Mouse (Mus musculus) ES-CJ7 (cell line): Measurements from ENCODE around the gene Sarnp.
"Not testable (repeated sequence)": the region's sequence is repeated elsewhere in the genome, so short reads cannot be mapped to it uniquely, and the experiment has no call there.

Source experiments
- DNase-seq: peaks from one replicate; pipeline ENCODE4 v3.0.0; 2011; ENCODE audit warnings: low read depth, low spot score

Gene Sarnp

DNA sequence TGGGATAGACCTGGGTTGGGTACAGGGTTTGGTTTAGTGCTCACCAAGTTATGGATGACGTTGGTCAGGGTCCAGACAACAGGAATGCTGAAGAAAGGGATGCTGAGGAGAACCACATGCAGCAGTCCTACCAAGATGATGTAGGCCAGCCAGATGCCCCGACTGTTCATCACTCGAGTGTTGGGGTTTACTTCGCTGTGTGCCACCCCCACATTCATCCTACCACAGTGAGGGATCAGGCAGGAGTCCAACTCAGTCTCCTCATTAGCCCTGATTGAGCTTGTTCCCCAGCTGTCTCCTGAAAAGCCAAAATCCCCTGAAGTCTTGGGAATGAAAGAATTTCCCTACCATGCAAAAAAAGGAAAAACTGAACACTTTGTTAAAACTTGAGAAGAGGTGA, 3.1 kb downstream of the Sarnp start:
- DNase-seq, result no peak

DNA sequence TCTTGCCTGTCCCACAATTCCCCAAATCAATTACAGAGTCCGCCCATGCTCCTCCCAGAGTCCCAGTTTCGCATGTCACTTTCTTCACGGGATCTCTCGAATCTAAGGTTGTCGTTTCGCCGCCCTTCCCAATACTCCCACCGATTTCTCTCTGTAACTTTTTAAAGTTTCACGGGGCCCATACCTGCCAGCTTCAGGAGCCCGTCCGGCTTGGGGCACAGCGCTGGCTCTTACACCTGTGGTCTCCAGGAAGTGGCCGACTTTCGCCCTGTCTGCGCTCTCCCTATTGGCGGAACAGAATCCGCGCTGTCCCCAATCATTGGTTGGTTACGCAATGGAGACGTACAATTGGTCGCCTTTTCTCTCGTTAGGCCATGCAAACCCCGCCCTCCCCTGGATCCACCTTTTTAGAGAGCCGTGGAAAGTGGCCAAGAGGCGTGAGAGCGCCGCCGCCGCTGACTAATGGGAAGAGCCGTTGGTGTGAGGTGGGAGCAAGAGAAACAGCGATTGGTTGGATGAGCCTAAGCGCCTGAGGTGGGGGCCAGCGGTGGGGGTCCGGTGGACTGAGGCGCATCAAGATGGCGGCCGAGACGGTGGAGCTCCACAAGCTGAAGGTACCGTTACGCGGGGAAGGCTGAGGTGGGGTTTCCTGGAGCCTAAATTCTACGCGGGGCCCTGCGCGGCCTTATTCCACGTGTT, 4.4 kb downstream of the Sarnp start, which contains the start of gene Ormdl2:
Gene Ormdl2 (minus strand): TSS at position 288 of the 699 bp plus-strand sequence.
- DNase-seq, result peak; percentile 100

DNA sequence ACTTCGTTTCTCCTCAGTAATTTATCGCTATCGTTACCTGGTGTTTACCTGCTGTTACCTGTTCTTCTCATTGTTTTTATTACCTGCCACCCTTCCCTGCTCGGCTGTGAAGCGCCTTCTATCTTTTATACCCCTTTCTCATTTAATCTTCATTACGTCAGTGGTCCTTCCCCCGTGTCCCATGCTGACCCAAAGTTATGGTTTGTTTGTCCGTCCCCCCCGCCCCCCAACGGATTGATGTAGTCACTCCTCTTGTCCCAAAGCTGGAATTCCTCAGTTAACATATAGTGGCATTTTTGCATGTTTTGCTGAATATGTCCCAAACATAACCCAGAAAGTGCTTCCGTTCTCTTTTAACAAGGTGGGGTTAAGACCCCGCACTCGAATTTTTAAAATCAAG, 5.0 kb downstream of the Sarnp start:
- DNase-seq, result no peak

DNA sequence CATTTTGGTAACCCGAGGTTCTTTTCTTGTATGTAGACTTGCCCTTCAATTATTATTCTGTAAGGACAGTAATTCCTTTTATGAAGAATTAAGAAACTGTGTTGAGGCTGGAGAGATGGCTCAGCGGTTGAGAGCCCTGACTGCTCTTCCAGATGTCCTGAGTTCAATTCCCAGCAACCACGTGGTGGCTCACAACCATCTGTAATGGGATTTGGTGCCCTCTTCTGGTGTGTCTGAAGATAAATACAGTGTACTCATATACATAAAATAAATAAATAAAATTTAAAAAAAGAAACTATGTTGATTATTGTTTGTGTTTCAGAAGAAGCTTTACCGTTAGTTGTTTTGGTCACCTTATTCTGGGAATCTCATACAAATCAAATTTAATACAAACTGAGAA, 6.0 kb downstream of the Sarnp start:
- not testable (repeated sequence) for DNase-seq

DNA sequence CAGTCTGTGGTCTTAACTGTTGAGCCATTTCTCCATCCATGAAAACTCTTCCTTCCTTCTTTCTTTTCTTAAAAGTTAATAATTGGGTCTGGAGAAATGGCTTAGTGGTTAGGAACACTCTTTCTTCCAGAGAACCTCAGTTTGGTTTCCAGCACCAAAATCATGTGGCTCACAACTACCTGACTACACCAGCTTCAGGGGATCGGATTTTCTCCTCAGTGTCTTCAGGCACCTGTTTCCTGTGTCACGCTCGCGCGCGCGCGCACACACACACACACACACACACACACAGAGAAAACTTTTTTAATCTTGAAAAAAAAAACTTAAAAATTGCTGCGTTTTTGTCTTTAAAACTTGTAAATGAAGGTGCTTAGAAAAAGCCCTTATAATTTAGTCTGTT, 6.7 kb downstream of the Sarnp start:
- DNase-seq, result no peak

DNA sequence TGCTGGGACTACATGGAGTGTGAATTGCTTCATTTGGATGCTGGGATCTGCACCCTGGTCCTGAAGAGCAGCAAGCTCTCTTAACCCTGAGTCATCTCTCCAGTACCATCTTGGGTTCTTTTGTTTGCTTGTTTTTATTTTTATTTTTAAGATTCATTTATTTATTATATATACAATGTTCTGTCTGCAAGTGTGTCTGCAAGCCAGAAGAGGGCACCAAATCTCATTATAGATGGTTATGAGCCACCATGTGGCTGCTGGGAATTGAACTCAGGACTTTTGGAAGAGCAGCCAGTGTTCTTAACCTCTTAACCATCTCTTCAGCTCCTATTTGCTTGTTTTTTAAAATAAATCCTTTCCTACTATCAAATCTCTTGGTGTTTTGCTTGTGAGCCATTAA, 20.3 kb downstream of the Sarnp start:
- DNase-seq, result no peak

DNA sequence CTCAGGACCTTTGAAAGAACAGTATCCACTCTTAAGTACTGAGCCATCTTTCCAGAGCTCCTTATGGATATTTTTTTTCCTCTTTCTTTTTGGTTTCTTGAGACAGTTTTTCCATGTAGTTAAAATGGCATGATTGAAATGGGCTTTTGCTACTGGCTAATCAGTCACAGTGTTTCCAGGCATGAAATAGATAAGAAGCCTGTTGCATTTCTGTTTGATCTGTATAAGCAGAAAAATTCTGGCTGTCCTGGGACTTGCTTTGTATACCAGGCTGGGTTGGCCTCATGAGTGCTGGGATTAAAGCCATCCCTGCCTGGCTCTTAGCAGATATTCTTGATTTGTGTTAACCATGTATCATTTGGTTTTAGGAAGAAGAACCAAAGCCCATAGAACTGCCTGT, 22.3 kb downstream of the Sarnp start:
- DNase-seq, result no peak

DNA sequence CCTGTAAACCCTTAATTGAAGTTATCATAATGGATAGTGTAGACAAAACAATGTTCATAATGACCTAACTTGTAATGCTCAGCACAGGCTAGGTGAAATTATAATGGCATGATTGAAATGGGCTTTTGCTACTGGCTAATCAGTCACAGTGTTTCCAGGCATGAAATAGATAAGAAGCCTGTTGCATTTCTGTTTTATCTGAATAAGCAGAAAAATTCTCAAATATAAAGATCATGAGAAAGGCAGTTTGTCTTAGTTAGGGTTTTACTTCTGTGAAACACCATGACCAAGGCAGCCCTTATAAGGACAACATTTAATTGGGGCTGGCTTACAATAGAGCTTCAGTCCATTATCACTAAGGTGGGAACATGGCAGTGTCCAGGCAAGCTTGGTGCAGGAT, 23.5 kb downstream of the Sarnp start:
- no peak for DNase-seq

DNA sequence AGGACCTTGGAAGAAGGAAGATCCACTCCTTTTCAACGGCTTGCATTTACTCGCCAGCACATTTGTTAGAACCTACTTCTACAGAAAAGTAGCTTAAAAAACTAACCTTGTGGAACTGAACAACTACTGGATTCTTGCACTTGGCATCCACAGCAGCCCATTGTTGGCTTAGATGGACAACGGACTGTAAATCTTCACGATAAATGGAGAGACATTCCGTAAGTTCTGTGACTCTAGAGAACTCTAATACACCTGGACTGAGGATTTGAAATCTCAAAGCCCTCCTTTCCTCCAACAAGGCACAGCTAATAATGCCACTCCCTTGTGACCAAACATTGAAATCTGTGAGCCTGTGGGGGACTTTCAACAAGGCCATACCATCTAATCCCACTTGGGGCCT, 26.1 kb downstream of the Sarnp start:
- DNase-seq, result no peak

DNA sequence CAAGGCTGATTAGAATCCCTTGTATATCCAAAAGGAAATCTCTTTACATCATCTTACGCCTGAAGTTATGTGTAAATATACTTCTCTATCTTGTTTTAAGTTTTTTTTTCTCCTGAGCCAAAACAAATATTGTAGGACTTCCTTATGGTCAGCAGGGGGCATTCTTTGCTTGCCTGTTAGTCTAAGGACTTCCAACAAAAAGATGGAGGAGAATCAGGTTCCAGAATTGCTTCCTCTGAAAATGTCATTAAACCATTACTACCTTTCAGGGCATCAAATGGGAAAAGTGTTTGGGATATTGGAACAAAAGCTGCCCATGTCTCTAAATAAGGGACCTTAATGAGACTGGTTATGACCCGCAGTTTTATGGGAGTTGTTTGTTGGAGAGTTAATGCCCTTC, 28.4 kb downstream of the Sarnp start:
- DNase-seq, result peak; percentile 30

DNA sequence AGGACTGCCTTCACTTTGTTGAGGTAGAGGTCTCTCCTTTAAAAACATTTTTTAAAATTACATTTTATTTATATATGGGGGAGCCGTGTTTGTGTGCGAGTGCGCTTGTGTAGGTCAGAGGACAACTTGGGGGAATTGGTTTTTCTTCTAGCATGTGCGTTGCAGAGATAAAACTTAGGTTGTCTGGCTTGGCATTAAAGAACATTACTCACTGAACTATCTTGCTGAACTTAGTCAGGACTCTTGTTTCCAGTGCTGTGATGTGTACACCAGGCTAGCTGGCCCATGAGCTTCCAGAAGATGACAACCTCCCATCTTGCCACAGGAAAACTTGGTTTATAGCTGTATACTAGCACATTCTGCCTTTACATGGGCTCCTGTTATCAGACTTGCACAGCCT, 29.5 kb downstream of the Sarnp start:
- DNase-seq, result no peak

DNA sequence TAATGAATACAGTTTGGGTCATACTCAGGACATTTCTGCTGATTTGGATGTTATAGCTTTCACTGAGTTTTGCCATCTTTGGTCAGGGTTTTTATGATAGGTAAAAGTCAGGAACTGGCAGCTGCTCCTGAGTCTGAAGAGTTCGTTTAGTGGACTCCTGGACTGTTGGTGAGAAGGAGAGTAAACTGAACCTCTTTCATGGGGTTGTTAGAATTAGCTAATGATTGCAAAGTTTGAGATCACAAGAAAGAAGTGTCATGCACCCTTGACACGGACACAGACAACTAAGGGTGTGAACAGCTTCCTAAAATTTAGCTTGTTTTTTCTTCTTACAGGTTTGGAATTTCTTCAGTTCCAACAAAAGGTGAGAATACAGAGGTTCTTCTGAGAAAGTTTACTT, 31.3 kb downstream of the Sarnp start:
- no peak for DNase-seq

DNA sequence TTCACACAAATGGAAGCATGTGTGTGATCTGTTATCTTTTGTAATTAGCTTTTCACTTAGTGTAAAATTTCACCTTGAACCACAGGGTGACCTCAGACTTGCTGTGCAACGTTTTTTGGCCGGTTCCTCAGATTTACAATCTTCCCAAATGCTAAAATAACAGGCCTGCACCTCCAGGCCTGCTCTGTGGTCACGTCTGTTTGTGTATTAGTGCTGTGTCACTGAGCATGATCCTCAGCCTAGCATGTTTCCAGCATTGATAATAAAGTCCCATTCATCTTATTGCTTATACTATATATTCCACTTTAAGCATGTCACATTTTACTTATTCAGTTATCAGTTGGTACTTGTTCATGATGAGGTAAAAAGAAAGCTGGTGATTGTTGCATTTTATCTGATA, 33.2 kb downstream of the Sarnp start:
- DNase-seq, result no peak

DNA sequence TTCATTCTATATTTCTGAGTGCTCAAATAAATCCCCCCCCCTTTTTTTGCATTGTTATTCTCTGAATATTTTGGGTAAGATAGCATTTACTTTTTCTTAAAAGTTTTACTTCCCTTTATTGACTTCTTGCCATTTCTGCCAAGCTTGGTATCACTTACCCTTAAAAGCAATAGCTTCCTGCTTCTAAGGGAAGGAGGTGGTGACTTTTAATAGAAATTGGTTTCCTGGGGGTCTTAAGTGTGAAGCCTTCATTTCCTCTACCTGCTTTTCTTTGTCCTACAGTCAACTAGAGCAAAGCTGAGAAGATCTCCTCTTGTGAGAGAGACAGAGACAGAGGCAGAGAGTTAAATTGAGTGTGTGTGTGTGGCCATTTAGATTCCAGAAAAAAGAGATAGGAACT, 44.0 kb downstream of the Sarnp start:
- no peak for DNase-seq

DNA sequence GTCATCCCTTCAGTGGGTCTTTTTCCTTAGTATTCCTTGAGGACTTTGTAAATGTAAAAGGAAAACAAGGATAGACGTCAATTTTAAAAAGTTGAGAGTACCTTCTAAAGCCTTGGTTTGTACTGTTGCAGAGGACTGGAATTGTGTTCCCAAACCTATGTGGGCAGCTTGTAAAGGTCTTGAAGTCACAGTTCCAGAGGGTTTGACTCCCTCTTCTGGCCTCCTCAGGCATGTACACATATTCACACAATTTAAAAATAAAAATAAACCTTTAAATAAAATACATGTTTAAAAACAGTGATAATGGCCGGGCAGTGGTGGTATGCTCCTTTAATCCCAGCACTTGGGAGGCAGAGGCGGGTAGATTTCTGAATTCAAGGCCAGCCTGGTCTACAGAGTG, 48.9 kb downstream of the Sarnp start:
- DNase-seq, result peak; percentile 26

DNA sequence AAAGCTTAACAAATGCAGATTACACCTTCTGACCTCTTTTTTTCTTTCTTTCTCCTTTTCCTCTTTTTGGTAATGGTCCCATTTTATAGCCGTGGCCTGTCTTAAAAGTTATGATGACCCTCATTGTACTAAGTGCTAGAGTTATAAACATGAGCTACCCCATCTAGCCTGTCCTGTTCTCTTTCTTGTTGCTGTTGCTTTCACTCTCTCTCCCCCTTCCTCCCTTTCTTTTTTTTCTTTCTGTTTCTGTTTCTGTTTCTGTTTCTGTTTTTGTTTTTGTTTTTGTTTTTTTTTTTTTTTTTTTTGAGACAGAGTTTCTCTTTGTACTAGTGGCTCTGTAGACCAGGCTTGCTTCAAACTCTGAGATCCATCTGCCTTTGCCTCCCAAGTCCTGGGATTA, 49.4 kb downstream of the Sarnp start:
- no peak for DNase-seq

DNA sequence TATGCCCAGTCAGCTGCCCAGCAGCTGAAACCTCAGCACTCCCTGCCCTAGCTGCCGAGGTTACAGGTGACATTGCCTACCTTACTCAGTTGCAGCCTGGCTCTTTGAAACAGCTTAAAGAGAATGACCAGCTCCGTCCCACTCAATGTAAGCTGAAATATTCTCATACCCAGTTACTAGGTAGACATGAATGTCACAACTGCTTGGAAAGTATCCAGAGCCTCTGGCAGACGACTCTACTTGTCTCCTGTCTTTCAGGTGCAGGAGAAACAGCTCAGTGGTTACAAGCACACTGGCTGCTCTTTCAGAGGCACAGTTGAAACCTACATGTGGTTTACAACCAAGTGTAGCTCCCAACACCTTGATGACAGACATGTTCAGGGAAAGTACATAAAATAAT, 53.2 kb downstream of the Sarnp start:
- no peak for DNase-seq

DNA sequence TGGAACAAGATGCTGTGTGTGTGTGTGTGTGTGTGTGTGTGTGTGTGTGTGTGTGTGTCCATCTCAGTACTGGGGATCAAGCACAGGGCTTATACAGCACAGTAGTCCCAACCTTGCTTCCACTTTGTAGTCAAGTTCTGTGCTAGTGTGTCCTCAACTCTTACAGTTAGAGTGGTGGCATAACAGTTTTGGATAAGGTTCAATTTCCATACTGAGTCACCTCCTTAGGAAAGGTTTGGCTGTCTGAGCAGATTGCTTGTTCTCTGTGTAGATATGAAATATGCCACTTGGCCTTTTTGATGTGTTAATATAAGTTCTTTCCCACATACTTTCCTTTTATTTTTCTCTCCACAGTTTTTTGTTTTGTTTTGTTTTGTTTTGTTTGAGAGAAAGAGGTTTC, 61.2 kb downstream of the Sarnp start:
- DNase-seq, result no peak

DNA sequence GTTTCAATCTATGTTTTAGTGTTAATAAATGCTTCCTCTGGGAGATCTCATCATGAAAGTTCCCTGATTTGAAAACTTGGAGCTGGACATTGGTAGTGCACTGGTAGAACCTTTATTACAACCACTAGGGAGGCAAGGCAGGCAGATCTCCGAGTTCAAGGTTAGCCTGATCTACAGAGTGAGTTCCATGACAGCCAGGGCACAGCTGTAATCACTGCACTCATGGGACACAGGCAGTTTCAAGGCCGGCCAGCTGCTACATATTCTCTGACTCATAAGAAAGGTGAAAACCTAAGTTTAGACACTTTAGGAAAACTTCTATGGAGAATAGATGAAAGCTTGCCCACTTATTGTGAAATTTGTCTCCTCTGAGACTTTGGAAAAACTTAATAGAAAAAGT, 61.7 kb downstream of the Sarnp start:
- no peak for DNase-seq

DNA sequence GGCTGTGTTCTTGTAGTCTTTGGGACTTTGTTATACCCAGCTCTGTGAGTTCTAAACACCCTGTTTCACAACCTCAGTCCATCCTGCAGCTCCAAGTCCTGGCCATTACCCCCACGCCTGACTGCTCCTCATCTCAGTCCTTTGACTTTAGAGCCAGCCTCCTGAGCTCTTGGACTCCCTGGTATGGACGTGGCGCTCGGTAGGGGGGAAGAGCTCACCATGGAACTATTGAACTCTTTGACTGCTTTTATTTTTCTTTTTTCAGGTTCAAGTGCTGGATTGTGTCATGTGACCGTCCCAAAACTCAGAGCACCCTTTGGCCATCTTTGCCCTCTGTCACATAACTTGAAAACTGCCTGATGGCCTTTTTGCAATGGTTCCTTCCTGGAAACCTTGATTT, 64.9 kb downstream of the Sarnp start:
- DNase-seq, result no peak

DNA sequence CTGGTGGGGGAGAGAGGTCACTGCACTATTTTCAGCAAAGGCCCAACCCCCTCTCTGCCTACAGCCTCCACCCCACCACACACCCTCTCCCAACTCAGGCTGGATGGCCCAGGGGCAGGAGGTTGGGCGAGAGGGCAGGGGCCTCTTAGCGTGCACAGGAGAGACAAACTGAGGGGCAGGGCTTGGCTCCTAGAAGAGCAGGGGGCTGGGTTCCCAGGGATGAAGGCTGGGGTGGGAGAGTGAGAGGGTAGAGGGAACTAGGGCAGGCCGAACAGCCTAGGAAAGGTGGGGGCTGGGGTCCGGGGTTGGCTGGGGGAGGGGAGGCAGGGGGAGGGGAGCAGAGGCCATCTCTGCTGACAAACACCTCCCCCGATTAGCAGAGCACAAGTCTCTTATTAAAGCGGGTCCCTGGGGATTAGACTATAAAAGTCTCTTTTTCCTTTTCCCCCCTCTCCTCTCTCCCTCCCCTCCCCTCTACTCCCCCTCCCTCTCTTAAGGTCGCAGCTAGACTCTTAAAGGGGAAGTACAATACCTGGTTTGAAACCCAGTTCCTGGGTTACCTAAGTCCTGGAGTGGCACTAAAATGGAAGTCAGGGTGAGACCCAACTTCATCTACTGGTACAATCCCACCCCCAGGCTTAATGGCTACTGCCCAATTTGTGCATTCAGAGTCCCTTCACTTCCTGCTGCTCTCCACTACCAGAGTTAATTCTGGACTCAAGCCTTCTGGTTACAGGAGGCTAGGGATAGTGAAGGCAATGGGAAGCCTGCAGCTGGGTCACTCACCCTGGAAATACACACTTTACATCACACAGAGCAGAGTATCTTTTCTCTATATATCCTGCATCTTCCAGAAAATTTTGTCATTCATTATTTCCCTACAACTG, 72.1 kb downstream of the Sarnp start:
- peak; percentile 85 for DNase-seq

DNA sequence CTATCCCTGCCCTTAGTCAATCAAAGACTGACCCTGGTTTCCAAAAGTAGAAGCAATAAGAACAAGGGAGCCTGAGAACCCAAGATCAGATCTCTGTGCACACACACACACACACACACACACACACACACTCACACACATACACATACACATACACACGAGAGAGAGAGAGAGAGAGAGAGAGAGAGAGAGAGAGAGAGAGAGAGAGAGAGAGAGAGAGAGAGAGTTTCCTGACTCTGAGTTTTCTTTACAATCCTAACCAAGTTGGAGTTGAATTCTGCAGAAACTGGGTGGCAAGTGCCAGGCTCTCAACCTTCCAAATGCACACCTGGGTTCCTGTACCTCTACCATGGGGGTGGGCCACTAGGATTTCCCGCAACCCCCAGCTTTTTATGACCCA, 72.7 kb downstream of the Sarnp start:
- no peak for DNase-seq
